Comparison of ENCODE assay signal across 23 mouse cellular contexts in genomic region chr17:78993670-78994069, GRCm38 (mm10). TPM values are rescaled to one million over a fixed set of nuclear protein-coding genes. Genes with fewer than 3 reads are reported as not detected.
DNase-seq lines count a peak whose midpoint lies in the region; ATAC-seq and TF ChIP-seq lines count a peak whose summit lies in the region.
"Had no signal": no experiment of that assay in that cellular context is flagged by ENCODE, and none has a peak within 500 bp of the region (broad histone marks: within the 10 kb centered on the region; RNA-seq: fewer than 3 reads in every experiment).

No protein-coding gene starts in this region.

- H3K4me1 ChIP-seq in forebrain, embryonic 14.5 days (ENCODE audit: control insufficient read depth, insufficient read depth, low read length): no peaks in the 10 kb centered on the region
- H3K4me1 ChIP-seq in forebrain, embryonic 10.5 days: no peaks in the 10 kb centered on the region
- H3K4me1 ChIP-seq: midbrain, embryonic 10.5 days had no signal

- H3K4me2 ChIP-seq in forebrain, embryonic 14.5 days (ENCODE audit: low read length): no peak overlapping the region
- H3K4me2 ChIP-seq: heart, embryonic 11.5 days; kidney, embryonic 15.5 days; limb, embryonic 15.5 days; lung, embryonic 14.5 days had no signal

- H3K27ac ChIP-seq in forebrain, embryonic 14.5 days (ENCODE audit: low read depth, low read length): no peak overlapping the region
- no peak overlapping the region for H3K27ac ChIP-seq in forebrain, embryonic 10.5 days
- peak overlapping the region; percentile 84 for H3K27ac ChIP-seq in layer of hippocampus, adult 2 months
- H3K27ac ChIP-seq: kidney, embryonic 15.5 days; limb, embryonic 15.5 days; liver, embryonic 14.5 days; macrophage; midbrain, embryonic 10.5 days had no signal

- no peak overlapping the region for H3K4me3 ChIP-seq in forebrain, embryonic 14.5 days (ENCODE audit: low read depth, low read length)
- no peak overlapping the region for H3K4me3 ChIP-seq in forebrain, embryonic 10.5 days
- no peak overlapping the region for H3K4me3 ChIP-seq in layer of hippocampus, adult 2 months
- H3K4me3 ChIP-seq: kidney, embryonic 15.5 days; limb, embryonic 15.5 days; midbrain, embryonic 10.5 days had no signal

- H3K27me3 ChIP-seq in forebrain, embryonic 14.5 days (replicated peaks; ENCODE audit: control insufficient read depth, insufficient read depth, low read length): no peaks in the 10 kb centered on the region
- H3K27me3 ChIP-seq in forebrain, embryonic 10.5 days (ENCODE audit: poor library complexity, severe bottlenecking): no peaks in the 10 kb centered on the region
- H3K27me3 ChIP-seq: kidney, embryonic 15.5 days; limb, embryonic 15.5 days had no signal

- no peak overlapping the region for H3K9ac ChIP-seq in forebrain, embryonic 14.5 days (ENCODE audit: low read length)
- H3K9ac ChIP-seq: kidney, embryonic 15.5 days; limb, embryonic 15.5 days; liver, embryonic 14.5 days; lung, embryonic 14.5 days had no signal

- ATAC-seq in forebrain, embryonic 14.5 days: peak; percentile 29; the same call in 1 of the 2 replicates
- ATAC-seq: CD4-positive, CD25-positive, alpha-beta regulatory T cell, adult 4 months; hindbrain, embryonic 16.5 days; intestine, embryonic 16.5 days had no signal

- 48% methylated on average over 2 of the region's 2 CpGs for WGBS in forebrain, embryonic 14.5 days
- 73% methylated on average over 2 of the region's 2 CpGs for WGBS in forebrain, embryonic 10.5 days

- H3K9me3 ChIP-seq in forebrain, embryonic 14.5 days (replicated peaks; ENCODE audit: control insufficient read depth, low read length): no peaks in the 10 kb centered on the region
- no peaks in the 10 kb centered on the region for H3K9me3 ChIP-seq in forebrain, embryonic 10.5 days
- H3K9me3 ChIP-seq: kidney, embryonic 15.5 days; limb, embryonic 15.5 days; midbrain, embryonic 10.5 days had no signal

- H3K36me3 ChIP-seq in forebrain, embryonic 14.5 days (ENCODE audit: control insufficient read depth, insufficient read depth, low read length): no peaks in the 10 kb centered on the region
- no peaks in the 10 kb centered on the region for H3K36me3 ChIP-seq in forebrain, embryonic 10.5 days (replicated peaks)
- H3K36me3 ChIP-seq: kidney, embryonic 15.5 days; limb, embryonic 15.5 days; midbrain, embryonic 10.5 days had no signal

- DNase-seq in forebrain, embryonic 14.5 days (ENCODE audit: low spot score): peak; percentile 35
- no peak for DNase-seq in forebrain, embryonic 10.5 days (ENCODE audit: extremely low spot score, low spot score)
- peak in 1 of 2 experiments; percentile 12 for DNase-seq in layer of hippocampus, adult 2 months (ENCODE audit: low spot score in 2 of 2)
- no peak for DNase-seq in layer of hippocampus, postnatal 36 days
- peak; percentile 78 for DNase-seq in brain, adult 2 months (ENCODE audit: low read depth, low spot score)
- peak; percentile 25 for DNase-seq in retina, embryonic 14.5 days (ENCODE audit: low spot score)
- DNase-seq in lung, postnatal 36 days: no peak
- DNase-seq: cerebellum, adult 11-12 months; cerebellum, postnatal 25 days; gastrocnemius, postnatal 10 days; left cerebral cortex, postnatal 4 days; lung, embryonic 14.5 days; right cerebral cortex, postnatal 25 days; spleen, adult 18-20 months had no signal

- no peak for TF ChIP-seq CTCF in layer of hippocampus, adult 2 months (conservative IDR thresholded peaks at IDR 0.05)

RNA-seq across cellular contexts. Expression of gene Prkd3, which starts 26.9 kb away (rescaled TPM):
- 28.6 and 29.2 TPM in 2 replicates for polyA plus RNA-seq in forebrain, embryonic 14.5 days (2014; fragmentation: Nextera tagmentation; extraction: Ambion mirVana)
- 47.8 and 50.5 TPM in 2 replicates for polyA plus RNA-seq in forebrain, embryonic 10.5 days (2016; fragmentation: Nextera tagmentation; extraction: Ambion mirVana)
- 10 to 100 TPM; 12.5 to 14.3 TPM for total RNA-seq in layer of hippocampus, adult 2 months (2021)
- 10 to 100 TPM; 13.2 to 13.5 TPM for total RNA-seq in layer of hippocampus, postnatal 36 days (2021)

RNA-seq across cellular contexts. Expression of gene Ndufaf7, which starts 56.7 kb away (rescaled TPM):
- polyA plus RNA-seq in forebrain, embryonic 14.5 days (2014; fragmentation: Nextera tagmentation; extraction: Ambion mirVana): 57.9 and 63.7 TPM in 2 replicates
- polyA plus RNA-seq in forebrain, embryonic 10.5 days (2016; fragmentation: Nextera tagmentation; extraction: Ambion mirVana): 46.0 and 49.4 TPM in 2 replicates
- 10 to 100 TPM; 53.9 to 55.4 TPM for total RNA-seq in layer of hippocampus, adult 2 months (2021)
- 10 to 100 TPM; 51.9 to 61.6 TPM for total RNA-seq in layer of hippocampus, postnatal 36 days (2021)

RNA-seq across cellular contexts. Expression of gene Cebpz, which starts 56.8 kb away (rescaled TPM):
- 52.3 and 60.0 TPM in 2 replicates for polyA plus RNA-seq in forebrain, embryonic 14.5 days (2014; fragmentation: Nextera tagmentation; extraction: Ambion mirVana)
- 60.4 and 61.9 TPM in 2 replicates for polyA plus RNA-seq in forebrain, embryonic 10.5 days (2016; fragmentation: Nextera tagmentation; extraction: Ambion mirVana)
- 10 to 100 TPM; 36.2 to 36.9 TPM for total RNA-seq in layer of hippocampus, adult 2 months (2021)
- 10 to 100 TPM; 32.2 to 38.3 TPM for total RNA-seq in layer of hippocampus, postnatal 36 days (2021)

RNA-seq across cellular contexts. Expression of gene Qpct, which starts 58.0 kb away (rescaled TPM):
- polyA plus RNA-seq in forebrain, embryonic 14.5 days (2014; fragmentation: Nextera tagmentation; extraction: Ambion mirVana): 13.4 and 13.9 TPM in 2 replicates
- polyA plus RNA-seq in forebrain, embryonic 10.5 days (2016; fragmentation: Nextera tagmentation; extraction: Ambion mirVana): 3.7 and 4.1 TPM in 2 replicates
- total RNA-seq in layer of hippocampus, adult 2 months (2021): 10 to 100 TPM; 12.2 to 12.8 TPM
- total RNA-seq in layer of hippocampus, postnatal 36 days (2021): 10 to 100 TPM; 11.8 to 14.0 TPM

Comparison
In these comparisons a context has a peak if more than half of its experiments do, and no peak if none do; other contexts are left out.
1. DNase-seq: peak in forebrain, embryonic 14.5 days (single experiment), brain, adult 2 months (single experiment) and retina, embryonic 14.5 days (single experiment); none in forebrain, embryonic 10.5 days (single experiment), layer of hippocampus, postnatal 36 days (0 of 2) and lung, postnatal 36 days (single experiment).